Mouse (Mus musculus) olfactory bulb, adult 2 months (tissue): Measurements from ENCODE around the gene Anks1b.

ENCODE experiments used
- CTCF ChIP-seq: fragments of 200-500 bp; IDR thresholded peaks from 2 replicates; pipeline ENCODE4 v1.5.1; 2012; ENCODE audit warnings: low read depth, mild to moderate bottlenecking, low read length, moderate library complexity; ENCODE audit not compliant: insufficient read depth
- POLR2A ChIP-seq: fragments of 200-500 bp; IDR thresholded peaks from 2 replicates; pipeline ENCODE4 v1.6.1; 2012; ENCODE audit warnings: mild to moderate bottlenecking, low read depth, low read length, moderate library complexity; ENCODE audit not compliant: insufficient read depth

GRCm38 (mm10) chr10:90953821-90954220 is 1080.5 kb downstream of the Anks1b start:
- TF ChIP-seq CTCF (no peak), POLR2A (no peak)
